Mouse (Mus musculus): ENCODE data around the gene Cd247. TPM values are rescaled to one million over a fixed set of nuclear protein-coding genes. Genes with fewer than 3 reads are reported as not detected.

The Cd247 gene
- polyA plus RNA-seq, 1 experiment from 2014 or later, result 1.6 TPM

DNA sequence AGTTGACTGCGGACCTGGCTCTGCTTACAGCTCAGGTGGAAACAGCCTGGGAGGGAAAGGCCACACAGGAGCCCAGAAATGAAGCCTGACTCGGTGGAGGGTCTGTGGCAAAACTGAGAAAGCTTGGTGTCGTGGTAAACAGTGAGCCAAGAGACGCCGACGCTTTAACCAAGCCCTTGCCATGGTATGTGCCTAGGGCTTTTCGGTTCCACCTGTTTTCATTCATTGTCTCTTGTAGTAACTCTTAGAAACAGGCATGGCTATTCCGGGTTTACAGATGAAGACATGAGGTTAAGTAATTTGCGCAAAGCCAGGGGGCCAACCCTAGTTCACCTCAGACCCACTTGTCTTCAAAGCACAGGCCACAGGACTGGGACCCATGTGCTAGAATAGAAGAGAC lies 23.9 kb upstream of the Cd247 start:
- H3K9me3 ChIP-seq (replicated peaks), result peaks cover 5% of the 10 kb centered on the region; the same call in 1 of the 2 replicates
- H3K36me3 ChIP-seq, result no peaks in the 10 kb centered on the region
- H3K27me3 ChIP-seq (ENCODE audit: low read depth, poor library complexity, severe bottlenecking), result peaks cover 47% of the 10 kb centered on the region
- peak overlapping the region; percentile 89 for H3K4me3 ChIP-seq
- 54% methylated on average over 9 of the region's 9 CpGs for WGBS
- peaks cover 16% of the 10 kb centered on the region for H3K4me1 ChIP-seq
- no peak overlapping the region; the same call in 1 of the 2 replicates for H3K27ac ChIP-seq (replicated peaks)
- no peak for DNase-seq (ENCODE audit: low spot score)

GRCm38 (mm10) chr1:165765041-165765440 lies 23.4 kb upstream of the Cd247 start:
- Histone ChIP-seq H3K4me1 (peaks cover 16% of the 10 kb centered on the region), H3K9me3 (replicated peaks) (peaks cover 5% of the 10 kb centered on the region; the same call in 1 of the 2 replicates), H3K27me3 (ENCODE audit: low read depth, poor library complexity, severe bottlenecking) (peaks cover 47% of the 10 kb centered on the region), H3K27ac (replicated peaks) (no peak overlapping the region), H3K36me3 (no peaks in the 10 kb centered on the region), H3K4me3 (peak overlapping the region; percentile 89)
- DNase-seq (ENCODE audit: low spot score), result no peak
- WGBS, result 86% methylated on average over 11 of the region's 11 CpGs

DNA sequence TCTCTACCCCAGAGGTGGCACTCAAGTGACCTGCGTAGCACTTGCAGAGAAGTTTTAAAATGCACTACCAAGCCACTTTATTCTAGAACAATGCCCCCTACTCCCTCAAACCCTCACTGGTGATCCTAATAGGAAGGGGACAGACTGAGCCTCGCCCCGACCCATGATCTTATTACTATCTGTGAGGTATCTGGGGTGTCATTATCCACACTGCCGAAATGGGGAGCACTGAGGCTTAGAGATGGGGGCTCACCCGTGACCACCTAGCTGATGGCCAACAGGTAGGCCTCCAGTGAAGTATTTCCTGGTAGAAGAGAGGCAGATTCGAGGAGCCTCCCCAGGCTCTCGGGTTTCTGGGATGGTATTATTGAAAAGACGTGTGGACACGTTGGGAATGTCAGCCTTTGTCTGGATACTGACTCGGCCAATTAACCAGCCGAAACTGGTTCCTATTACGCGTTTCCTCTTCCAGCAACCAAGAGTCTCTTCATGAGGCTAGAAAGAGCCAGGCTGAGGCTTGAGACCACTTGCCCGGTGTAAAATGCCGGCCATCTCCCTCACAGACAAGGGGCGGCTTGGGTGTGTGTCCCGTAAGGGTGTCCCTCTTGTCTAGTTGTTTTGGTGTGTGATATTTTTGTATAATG lies 22.7 kb upstream of the Cd247 start:
- Histone ChIP-seq H3K4me3 (no peak overlapping the region; the same call in 1 of the 2 replicates), H3K9me3 (replicated peaks) (peaks cover 5% of the 10 kb centered on the region; the same call in 1 of the 2 replicates), H3K27ac (replicated peaks) (no peak overlapping the region), H3K36me3 (no peaks in the 10 kb centered on the region), H3K27me3 (ENCODE audit: low read depth, poor library complexity, severe bottlenecking) (peaks cover 47% of the 10 kb centered on the region), H3K4me1 (peaks cover 16% of the 10 kb centered on the region)
- no peak for DNase-seq (ENCODE audit: low spot score)
- 88% methylated on average over 17 of the region's 17 CpGs for WGBS

DNA sequence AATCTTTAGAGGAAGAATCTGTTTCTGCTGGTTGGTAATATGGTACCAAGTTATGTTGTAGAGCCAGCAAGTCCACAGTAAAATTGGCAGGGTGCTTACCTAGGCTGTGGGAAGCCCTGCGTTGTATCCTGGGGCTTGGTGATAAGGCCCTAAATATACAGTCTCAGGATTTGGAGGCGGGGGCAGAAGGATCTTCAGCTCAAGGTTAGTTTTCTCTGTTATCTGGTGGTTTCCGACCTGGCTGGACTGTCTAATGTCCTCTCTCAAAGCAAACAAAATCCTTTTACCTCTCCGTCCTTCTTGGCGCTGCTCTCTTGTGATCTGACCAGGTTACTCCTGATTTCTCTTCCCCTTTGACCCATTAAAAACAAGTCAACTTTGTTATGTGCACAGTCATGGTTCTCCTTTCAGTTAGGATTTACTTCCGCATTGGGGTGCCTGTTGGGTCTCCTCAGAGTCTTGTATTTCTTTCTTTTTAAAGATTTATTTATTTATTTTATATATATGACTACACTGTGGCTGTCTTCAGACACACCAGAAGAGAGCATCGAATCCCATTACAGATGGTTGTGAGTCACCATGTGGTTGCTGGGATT lies 22.1 kb upstream of the Cd247 start:
- Histone ChIP-seq H3K27ac (replicated peaks) (no peak overlapping the region), H3K4me3 (no peak overlapping the region), H3K4me1 (peaks cover 19% of the 10 kb centered on the region), H3K27me3 (ENCODE audit: low read depth, poor library complexity, severe bottlenecking) (peaks cover 46% of the 10 kb centered on the region), H3K36me3 (no peaks in the 10 kb centered on the region), H3K9me3 (replicated peaks) (peaks cover 5% of the 10 kb centered on the region; the same call in 1 of the 2 replicates)
- no peak for DNase-seq (ENCODE audit: low spot score)
- WGBS, result 93% methylated on average over 7 of the region's 7 CpGs

- Histone ChIP-seq H3K4me1 (peaks cover 20% of the 10 kb centered on the region), H3K9me3 (replicated peaks) (peaks cover 5% of the 10 kb centered on the region; the same call in 1 of the 2 replicates), H3K4me3 (no peak overlapping the region), H3K27me3 (ENCODE audit: low read depth, poor library complexity, severe bottlenecking) (peaks cover 37% of the 10 kb centered on the region), H3K36me3 (no peaks in the 10 kb centered on the region), H3K27ac (replicated peaks) (no peak overlapping the region)
- DNase-seq (ENCODE audit: low spot score), result no peak
- WGBS, result 87% methylated on average over 9 of the region's 9 CpGs
Measured at GRCm38 (mm10) chr1:165768894-165769512, 19.5 kb upstream of the Cd247 start.

- H3K4me1 ChIP-seq, result peaks cover 15% of the 10 kb centered on the region
- no peaks in the 10 kb centered on the region for H3K36me3 ChIP-seq
- 84% methylated on average over 10 of the region's 10 CpGs for WGBS
- H3K27me3 ChIP-seq (ENCODE audit: low read depth, poor library complexity, severe bottlenecking), result peaks cover 24% of the 10 kb centered on the region
- DNase-seq (ENCODE audit: low spot score), result no peak
- H3K4me3 ChIP-seq, result no peak overlapping the region
- H3K27ac ChIP-seq (replicated peaks), result no peak overlapping the region
- peaks cover 5% of the 10 kb centered on the region; the same call in 1 of the 2 replicates for H3K9me3 ChIP-seq (replicated peaks)
Measured at GRCm38 (mm10) chr1:165770181-165770759, 18.2 kb upstream of the Cd247 start.

GRCm38 (mm10) chr1:165771491-165771897 lies 17.0 kb upstream of the Cd247 start:
- H3K27me3 ChIP-seq (ENCODE audit: low read depth, poor library complexity, severe bottlenecking), result peaks cover 18% of the 10 kb centered on the region
- H3K36me3 ChIP-seq, result no peaks in the 10 kb centered on the region
- H3K9me3 ChIP-seq (replicated peaks), result peaks cover 5% of the 10 kb centered on the region; the same call in 1 of the 2 replicates
- H3K4me3 ChIP-seq, result no peak overlapping the region
- peaks cover 22% of the 10 kb centered on the region for H3K4me1 ChIP-seq
- no peak overlapping the region for H3K27ac ChIP-seq (replicated peaks)
- 4% methylated on average over 12 of the region's 12 CpGs for WGBS
- peak; percentile 84 for DNase-seq (ENCODE audit: low spot score)

DNA sequence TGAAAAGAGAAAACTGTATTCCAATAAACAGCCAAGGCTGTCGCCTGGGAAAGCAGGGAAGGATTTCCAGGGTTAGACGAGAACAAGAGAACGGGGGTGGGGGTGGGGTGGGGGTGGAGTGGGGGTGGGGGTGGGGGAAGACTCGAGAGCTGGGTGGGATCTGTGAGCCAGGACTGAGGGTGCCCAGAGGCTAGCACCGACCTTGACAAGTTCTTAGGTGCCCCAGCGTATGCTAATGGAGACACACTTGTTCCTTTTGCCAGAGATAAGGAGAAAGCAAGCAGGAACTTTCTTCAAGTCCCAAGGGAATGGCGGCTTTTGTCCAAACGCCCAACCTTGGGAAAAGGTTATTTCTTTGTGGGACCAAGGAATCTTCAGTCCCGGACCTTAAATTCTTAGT lies 16.5 kb upstream of the Cd247 start:
- no peak overlapping the region for H3K27ac ChIP-seq (replicated peaks)
- peaks cover 21% of the 10 kb centered on the region for H3K27me3 ChIP-seq (ENCODE audit: low read depth, poor library complexity, severe bottlenecking)
- DNase-seq (ENCODE audit: low spot score), result no peak
- H3K9me3 ChIP-seq (replicated peaks), result peaks cover 5% of the 10 kb centered on the region; the same call in 1 of the 2 replicates
- H3K4me3 ChIP-seq, result no peak overlapping the region
- H3K36me3 ChIP-seq, result no peaks in the 10 kb centered on the region
- WGBS, result 55% methylated on average over 9 of the region's 9 CpGs
- H3K4me1 ChIP-seq, result peaks cover 27% of the 10 kb centered on the region

GRCm38 (mm10) chr1:165775518-165776294 lies 12.8 kb upstream of the Cd247 start:
- WGBS, result 52% methylated on average over 19 of the region's 19 CpGs
- no peak overlapping the region for H3K27ac ChIP-seq (replicated peaks)
- H3K4me3 ChIP-seq, result no peak overlapping the region
- no peaks in the 10 kb centered on the region for H3K36me3 ChIP-seq
- H3K9me3 ChIP-seq (replicated peaks), result no peaks in the 10 kb centered on the region
- H3K27me3 ChIP-seq (ENCODE audit: low read depth, poor library complexity, severe bottlenecking), result peaks cover 17% of the 10 kb centered on the region
- H3K4me1 ChIP-seq, result peaks cover 40% of the 10 kb centered on the region
- DNase-seq (ENCODE audit: low spot score), result peak; percentile 50

GRCm38 (mm10) chr1:165779954-165780585 lies 8.4 kb upstream of the Cd247 start:
- Histone ChIP-seq H3K9me3 (replicated peaks) (no peaks in the 10 kb centered on the region), H3K27ac (replicated peaks) (peak overlapping the region; percentile 81), H3K27me3 (ENCODE audit: low read depth, poor library complexity, severe bottlenecking) (peaks cover 31% of the 10 kb centered on the region), H3K4me1 (peaks cover 41% of the 10 kb centered on the region), H3K36me3 (no peaks in the 10 kb centered on the region), H3K4me3 (peak overlapping the region; percentile 54)
- WGBS, result 2% methylated on average over 13 of the region's 13 CpGs
- peak; percentile 65 for DNase-seq (ENCODE audit: low spot score)

- Histone ChIP-seq H3K36me3 (no peaks in the 10 kb centered on the region), H3K4me1 (peaks cover 36% of the 10 kb centered on the region), H3K27ac (replicated peaks) (peak overlapping the region; percentile 81), H3K9me3 (replicated peaks) (no peaks in the 10 kb centered on the region), H3K27me3 (ENCODE audit: low read depth, poor library complexity, severe bottlenecking) (peaks cover 31% of the 10 kb centered on the region), H3K4me3 (peak overlapping the region; percentile 54)
- WGBS, result 1% methylated on average over 20 of the region's 20 CpGs
- peak; percentile 67 for DNase-seq (ENCODE audit: low spot score)
Measured at GRCm38 (mm10) chr1:165780586-165781111, 7.8 kb upstream of the Cd247 start.
